Mouse (Mus musculus): ENCODE results near the gene Hist3h2a. TPM values are rescaled to one million over a fixed set of nuclear protein-coding genes. Genes with fewer than 3 reads are reported as not detected.

Gene Hist3h2a
- polyA plus RNA-seq, 1 experiment from 2014 or later: 31.8 TPM

GRCm38 (mm10) chr11:58938322-58939087, 16.0 kb upstream of the Hist3h2a start, which contains the start of gene Rnf187:
Gene Rnf187 (minus strand): TSS chr11:58938916.
- Histone ChIP-seq H3K36me3 (ENCODE audit: control insufficient read depth, insufficient read depth, low read length) (peaks cover 29% of the 10 kb centered on the region), H3K27me3 (ENCODE audit: control insufficient read depth, insufficient read depth, low read length) (no peaks in the 10 kb centered on the region), H3K4me1 (ENCODE audit: control insufficient read depth, insufficient read depth, low read length) (peaks cover 9% of the 10 kb centered on the region; the same call in 1 of the 2 replicates), H3K27ac (ENCODE audit: low read depth, low read length) (peak within 1 kb of the TSS; percentile 95), H3K9me3 (ENCODE audit: control insufficient read depth, low read length) (no peaks in the 10 kb centered on the region), H3K4me3 (ENCODE audit: low read length) (peak within 1 kb of the TSS; percentile 98), H3K9ac (ENCODE audit: low read depth, low read length) (peak within 1 kb of the TSS; percentile 96), H3K4me2 (replicated peaks; ENCODE audit: low read depth, low read length) (peak within 1 kb of the TSS; percentile 83)
- ATAC-seq (ENCODE audit: low FRiP score, low TSS enrichment): peak; percentile 97
- under 1% methylated on average over 87 of the region's 95 CpGs for WGBS

- Histone ChIP-seq H3K4me2 (replicated peaks; ENCODE audit: low read depth, low read length) (peak overlapping the region; percentile 83), H3K4me1 (ENCODE audit: control insufficient read depth, insufficient read depth, low read length) (peaks cover 15% of the 10 kb centered on the region; the same call in 1 of the 2 replicates), H3K9me3 (ENCODE audit: control insufficient read depth, low read length) (no peaks in the 10 kb centered on the region), H3K36me3 (ENCODE audit: control insufficient read depth, insufficient read depth, low read length) (peaks cover 23% of the 10 kb centered on the region), H3K27ac (ENCODE audit: low read depth, low read length) (peak overlapping the region; percentile 95), H3K4me3 (ENCODE audit: low read length) (peak overlapping the region; percentile 98), H3K27me3 (ENCODE audit: control insufficient read depth, insufficient read depth, low read length) (no peaks in the 10 kb centered on the region), H3K9ac (ENCODE audit: low read depth, low read length) (peak overlapping the region; percentile 96)
- 18% methylated on average over 6 of the region's 6 CpGs for WGBS
- ATAC-seq (ENCODE audit: low FRiP score, low TSS enrichment): peak; percentile 58
Observed at GRCm38 (mm10) chr11:58939088-58939439, 15.4 kb upstream of the Hist3h2a start.

- no peak for ATAC-seq (ENCODE audit: low FRiP score, low TSS enrichment)
- H3K4me1 ChIP-seq (ENCODE audit: control insufficient read depth, insufficient read depth, low read length): 0 out of 2 replicates have a peak, but pooled peaks cover 12% of the 10 kb centered on the region
- H3K27ac ChIP-seq (ENCODE audit: low read depth, low read length): no peak overlapping the region
- H3K9ac ChIP-seq (ENCODE audit: low read depth, low read length): no peak overlapping the region
- H3K36me3 ChIP-seq (ENCODE audit: control insufficient read depth, insufficient read depth, low read length): no peaks in the 10 kb centered on the region
- no peak overlapping the region for H3K4me3 ChIP-seq (ENCODE audit: low read length)
- no peak overlapping the region for H3K4me2 ChIP-seq (replicated peaks; ENCODE audit: low read depth, low read length)
- no peaks in the 10 kb centered on the region for H3K9me3 ChIP-seq (ENCODE audit: control insufficient read depth, low read length)
- no peaks in the 10 kb centered on the region for H3K27me3 ChIP-seq (ENCODE audit: control insufficient read depth, insufficient read depth, low read length)
- WGBS: 43% methylated on average over 5 of the region's 5 CpGs
Observed at GRCm38 (mm10) chr11:58944136-58944535, 10.3 kb upstream of the Hist3h2a start.

GRCm38 (mm10) chr11:58947306-58947705, 7.2 kb upstream of the Hist3h2a start:
- Histone ChIP-seq H3K27ac (ENCODE audit: low read depth, low read length) (no peak overlapping the region), H3K9me3 (ENCODE audit: control insufficient read depth, low read length) (no peaks in the 10 kb centered on the region), H3K36me3 (ENCODE audit: control insufficient read depth, insufficient read depth, low read length) (no peaks in the 10 kb centered on the region), H3K4me1 (ENCODE audit: control insufficient read depth, insufficient read depth, low read length) (0 out of 2 replicates have a peak, but pooled peaks cover 12% of the 10 kb centered on the region), H3K27me3 (ENCODE audit: control insufficient read depth, insufficient read depth, low read length) (0 out of 2 replicates have a peak, but pooled peaks cover 3% of the 10 kb centered on the region), H3K9ac (ENCODE audit: low read depth, low read length) (no peak overlapping the region), H3K4me3 (ENCODE audit: low read length) (no peak overlapping the region), H3K4me2 (replicated peaks; ENCODE audit: low read depth, low read length) (no peak overlapping the region)
- WGBS: 85% methylated on average over 3 of the region's 3 CpGs
- no peak for ATAC-seq (ENCODE audit: low FRiP score, low TSS enrichment)

GRCm38 (mm10) chr11:58947798-58948528, 6.5 kb upstream of the Hist3h2a start:
- WGBS: 18% methylated on average over 23 of the region's 23 CpGs
- Histone ChIP-seq H3K4me2 (replicated peaks; ENCODE audit: low read depth, low read length) (peak overlapping the region; percentile 65), H3K27ac (ENCODE audit: low read depth, low read length) (peak overlapping the region; percentile 94), H3K9ac (ENCODE audit: low read depth, low read length) (peak overlapping the region; percentile 56; the same call in 1 of the 2 replicates), H3K9me3 (ENCODE audit: control insufficient read depth, low read length) (no peaks in the 10 kb centered on the region), H3K36me3 (ENCODE audit: control insufficient read depth, insufficient read depth, low read length) (no peaks in the 10 kb centered on the region), H3K4me1 (ENCODE audit: control insufficient read depth, insufficient read depth, low read length) (0 out of 2 replicates have a peak, but pooled peaks cover 12% of the 10 kb centered on the region), H3K4me3 (ENCODE audit: low read length) (peak overlapping the region; percentile 44), H3K27me3 (ENCODE audit: control insufficient read depth, insufficient read depth, low read length) (0 out of 2 replicates have a peak, but pooled peaks cover 3% of the 10 kb centered on the region)
- ATAC-seq (ENCODE audit: low FRiP score, low TSS enrichment): no peak

GRCm38 (mm10) chr11:58948542-58949479, 5.7 kb upstream of the Hist3h2a start, which contains the start of gene Hist3h2ba:
Gene Hist3h2ba (plus strand): TSS chr11:58948920.
- 0 out of 2 replicates have a peak, but pooled peaks cover 8% of the 10 kb centered on the region for H3K4me1 ChIP-seq (ENCODE audit: control insufficient read depth, insufficient read depth, low read length)
- under 1% methylated on average over 48 of the region's 48 CpGs for WGBS
- ATAC-seq (ENCODE audit: low FRiP score, low TSS enrichment): peak; percentile 92
- H3K9ac ChIP-seq (ENCODE audit: low read depth, low read length): peak within 1 kb of the TSS; percentile 63
- H3K27me3 ChIP-seq (ENCODE audit: control insufficient read depth, insufficient read depth, low read length): 0 out of 2 replicates have a peak, but pooled peaks cover 3% of the 10 kb centered on the region
- H3K4me3 ChIP-seq (ENCODE audit: low read length): peak within 1 kb of the TSS; percentile 44
- no peaks in the 10 kb centered on the region for H3K36me3 ChIP-seq (ENCODE audit: control insufficient read depth, insufficient read depth, low read length)
- H3K9me3 ChIP-seq (ENCODE audit: control insufficient read depth, low read length): no peaks in the 10 kb centered on the region
- peak within 1 kb of the TSS; percentile 94 for H3K27ac ChIP-seq (ENCODE audit: low read depth, low read length)
- H3K4me2 ChIP-seq (replicated peaks; ENCODE audit: low read depth, low read length): peak within 1 kb of the TSS; percentile 65

GRCm38 (mm10) chr11:58949480-58950431, 4.7 kb upstream of the Hist3h2a start:
- 6% methylated on average over 20 of the region's 20 CpGs for WGBS
- ATAC-seq (ENCODE audit: low FRiP score, low TSS enrichment): 0 out of 2 replicates have a peak, but pooled peaks have one; percentile 28
- peak overlapping the region; percentile 65 for H3K4me2 ChIP-seq (replicated peaks; ENCODE audit: low read depth, low read length)

More at GRCm38 (mm10) chr11:58949480-58950431, 4.7 kb upstream of the Hist3h2a start:
- Histone ChIP-seq H3K9me3 (ENCODE audit: control insufficient read depth, low read length) (no peaks in the 10 kb centered on the region), H3K4me1 (ENCODE audit: control insufficient read depth, insufficient read depth, low read length) (0 out of 2 replicates have a peak, but pooled peaks cover 5% of the 10 kb centered on the region), H3K36me3 (ENCODE audit: control insufficient read depth, insufficient read depth, low read length) (no peaks in the 10 kb centered on the region), H3K4me3 (ENCODE audit: low read length) (peak overlapping the region; percentile 44), H3K27me3 (ENCODE audit: control insufficient read depth, insufficient read depth, low read length) (0 out of 2 replicates have a peak, but pooled peaks cover 3% of the 10 kb centered on the region), H3K9ac (ENCODE audit: low read depth, low read length) (peak overlapping the region; percentile 63), H3K27ac (ENCODE audit: low read depth, low read length) (peak overlapping the region; percentile 92)
